Mouse (Mus musculus) erythroblast, embryonic 14.5 days (primary cell): ENCODE results near the gene Clip2.

ENCODE experiments used
- GATA1 ChIP-seq: IDR thresholded peaks from 2 replicates; pipeline ENCODE4 v1.6.1; 2012; ENCODE audit warnings: low read length, inconsistent platforms, mixed read lengths
- TAL1 ChIP-seq: IDR thresholded peaks from 3 replicates; pipeline ENCODE4 v1.6.1; 2012; ENCODE audit warnings: low read length, inconsistent platforms, mixed read lengths

DNA sequence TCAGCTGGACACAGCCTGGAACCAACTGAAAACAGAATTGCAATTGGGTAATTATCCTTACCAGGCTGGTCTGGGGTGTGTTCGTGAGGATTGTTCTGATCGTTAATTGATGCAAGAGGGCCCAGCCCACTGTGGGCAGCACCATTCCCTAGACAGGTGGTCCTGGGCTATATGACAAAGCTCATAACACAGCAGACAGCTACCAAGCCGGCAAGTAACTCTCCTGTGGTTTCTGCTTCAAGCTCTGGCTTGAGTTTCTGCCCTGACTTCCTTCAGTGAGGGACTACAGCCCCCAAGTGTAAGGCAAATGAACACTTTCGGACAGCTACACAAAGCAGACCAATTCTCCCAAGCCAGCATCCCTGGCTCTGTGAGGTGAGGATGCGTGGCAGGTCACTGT lies 55.2 kb downstream of the Clip2 start:
- TF ChIP-seq GATA1: no peak
- TF ChIP-seq TAL1: no peak
